Mouse (Mus musculus) MEL (cell line): ENCODE measurements around the gene Nell1.

Source experiments
- CTCF ChIP-seq, 3 experiments: IDR thresholded peaks in 2 of 3; conservative IDR thresholded peaks in 1 of 3; 2 replicates each; pipeline ENCODE4 v1.5.1; 2011 to 2012; ENCODE audit warnings: low read length in 3 of 3, low read depth in 2 of 3, mild to moderate bottlenecking in 2 of 3, improper control_type of control experiment in 1 of 3, inconsistent platforms in 1 of 3, mixed read lengths in 1 of 3, moderate library complexity in 1 of 3; ENCODE audit not compliant: control insufficient read depth in 1 of 3, insufficient read depth in 1 of 3, poor library complexity in 1 of 3, severe bottlenecking in 1 of 3
- EP300 ChIP-seq, 2 experiments: IDR thresholded peaks; 2 replicates each; pipeline ENCODE4 v1.6.1; 2011; ENCODE audit warnings: improper control_type of control experiment in 2 of 2, low read length in 2 of 2, low read depth in 1 of 2, mild to moderate bottlenecking in 1 of 2
- MAFK ChIP-seq: IDR thresholded peaks from 2 replicates; pipeline ENCODE4 v1.6.1; 2011; ENCODE audit warnings: low read depth, mild to moderate bottlenecking, low read length, improper control_type of control experiment, borderline replicate concordance
- POLR2A ChIP-seq, 2 experiments: IDR thresholded peaks; 2 replicates each; pipeline ENCODE4 v1.6.1; 2011 to 2012; ENCODE audit warnings: low read length in 2 of 2, mild to moderate bottlenecking in 2 of 2, control low read depth in 1 of 2, improper control_type of control experiment in 1 of 2, low read depth in 1 of 2, moderate library complexity in 1 of 2; ENCODE audit not compliant: control insufficient read depth in 1 of 2, insufficient read depth in 1 of 2, poor library complexity in 1 of 2
- UBTF ChIP-seq: IDR thresholded peaks from 2 replicates; pipeline ENCODE4 v1.6.1; 2012; ENCODE audit warnings: low read depth, mild to moderate bottlenecking, inconsistent platforms, low read length, improper control_type of control experiment, moderate library complexity, borderline replicate concordance; ENCODE audit not compliant: insufficient read depth
- USF1 ChIP-seq: IDR thresholded peaks from 2 replicates; pipeline ENCODE4 v1.6.1; 2014; ENCODE audit warnings: low read depth, mild to moderate bottlenecking, inconsistent platforms, low read length, improper control_type of control experiment, moderate library complexity

GRCm38 (mm10) chr7:50562708-50563107, 588.0 kb downstream of the Nell1 start:
- no peak for TF ChIP-seq CTCF (IDR thresholded peaks at IDR 0.05 in 2 of 3, conservative IDR thresholded peaks at IDR 0.05 in 1 of 3; ENCODE audit: control insufficient read depth in 1 of 3, insufficient read depth in 1 of 3, low read depth in 2 of 3, low read length in 3 of 3, poor library complexity in 1 of 3, severe bottlenecking in 1 of 3)
- no peak for TF ChIP-seq MAFK
- no peak for TF ChIP-seq EP300 (IDR thresholded peaks at IDR 0.05; ENCODE audit: low read depth in 1 of 2, low read length in 2 of 2)
- TF ChIP-seq POLR2A (IDR thresholded peaks at IDR 0.05; ENCODE audit: control insufficient read depth in 1 of 2, insufficient read depth in 1 of 2, low read depth in 1 of 2, low read length in 2 of 2, poor library complexity in 1 of 2): no peak
- no peak for TF ChIP-seq USF1
- no peak for TF ChIP-seq UBTF
